Mouse (Mus musculus) midbrain, embryonic 14.5 days (tissue): Measurements from ENCODE around the gene Gm3591. TPM values are rescaled to one million over a fixed set of nuclear protein-coding genes. Genes with fewer than 3 reads are reported as not detected.
A peak's percentile ranks its signal among the peaks of the same experiment; 100 is the strongest.
"Not testable (repeated sequence)": the region's sequence is repeated elsewhere in the genome, so short reads cannot be mapped to it uniquely, and the experiment has no call there.

Experiments
- ATAC-seq: fragments of 200-750 bp; cut with Nextera tagmentation; 2 replicates; pipeline ENCODE4 v1.8.0; 2017; ENCODE audit warnings: moderate number of reproducible peaks, moderate library complexity; ENCODE audit not compliant: low FRiP score, low TSS enrichment
- DNase-seq: peaks from one replicate; pipeline ENCODE4 v3.0.0-alpha.2; 2015
- H3K27ac ChIP-seq: fragments of 300-500 bp; sonication (generic); replicated peaks from 2 replicates; pipeline ENCODE4 v1.5.1; 2014; ENCODE audit warnings: mild to moderate bottlenecking, low read depth, low read length, moderate library complexity
- H3K27me3 ChIP-seq: fragments of 300-500 bp; sonication (generic); 2 replicates; pipeline ENCODE4 v1.6.1; 2014; ENCODE audit warnings: low read length, control low read depth, mixed read lengths; ENCODE audit not compliant: control insufficient read depth, insufficient read depth
- H3K36me3 ChIP-seq: fragments of 300-500 bp; sonication (generic); 2 replicates; pipeline ENCODE4 v1.6.1; 2014; ENCODE audit warnings: low read length, control low read depth; ENCODE audit not compliant: control insufficient read depth, insufficient read depth
- H3K4me1 ChIP-seq: fragments of 300-500 bp; sonication (generic); 2 replicates; pipeline ENCODE4 v1.6.1; 2014; ENCODE audit warnings: mild to moderate bottlenecking, antibody characterized with exemption, low read length, control low read depth; ENCODE audit not compliant: control insufficient read depth, insufficient read depth
- H3K4me2 ChIP-seq: fragments of 300-500 bp; sonication (generic); 2 replicates; pipeline ENCODE4 v1.6.1; 2014; ENCODE audit warnings: mild to moderate bottlenecking, low read length, moderate library complexity
- H3K4me3 ChIP-seq: fragments of 300-500 bp; sonication (generic); replicated peaks from 2 replicates; pipeline ENCODE4 v1.5.1; 2014; ENCODE audit warnings: low read depth, low read length
- H3K9ac ChIP-seq: fragments of 300-500 bp; sonication (generic); replicated peaks from 2 replicates; pipeline ENCODE4 v1.6.1; 2014; ENCODE audit warnings: mild to moderate bottlenecking, low read length, moderate library complexity
- H3K9me3 ChIP-seq: fragments of 300-500 bp; sonication (generic); 2 replicates; pipeline ENCODE4 v1.6.1; 2016; ENCODE audit warnings: low read length, control low read depth, mixed read lengths; ENCODE audit not compliant: control insufficient read depth
- WGBS: fragments of 180-500 bp; shearing (Covaris S2); extraction: QIAGEN DNeasy Blood & Tissue Kit; methylation state at CpG from one replicate; pipeline ENCODE4 v1.1.7; 2014; 5-methylcytosine and 5-hydroxymethylcytosine counted together
- polyA plus RNA-seq: library from polyadenylated mRNA; unstranded; fragments of >200 nt; fragmentation: Nextera tagmentation; extraction: Ambion mirVana; gene quantifications from 2 replicates; pipeline ENCODE4 v1.2.1, GENCODE M21; 2014

Gene Gm3591
- 7.2 and 10.7 TPM in 2 replicates for polyA plus RNA-seq

DNA sequence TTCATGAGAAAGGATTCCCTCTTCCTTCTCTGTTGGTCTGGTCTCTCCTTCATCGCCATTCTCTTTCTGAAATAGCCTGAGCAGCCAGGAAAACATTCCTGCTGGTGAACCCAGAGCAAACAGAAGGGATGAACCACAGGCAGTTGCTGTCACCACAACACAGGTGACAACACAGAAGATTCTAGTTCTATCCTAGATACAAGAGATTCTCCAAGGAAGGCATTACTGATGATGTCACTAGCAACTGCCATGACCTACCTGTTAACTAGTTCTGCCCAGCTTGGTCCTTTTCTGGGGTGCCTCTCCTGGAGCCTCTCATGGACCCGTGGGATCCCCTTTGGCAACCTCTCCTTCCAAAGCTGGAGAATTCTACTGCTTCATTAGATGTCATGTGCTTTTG is at the start of gene Gm3591:
TSS of gene Gm3591 (minus strand) at position 101 of the 400 bp plus-strand sequence.
- not testable (repeated sequence) for H3K4me1 ChIP-seq, H3K9me3 ChIP-seq, H3K4me3 ChIP-seq, H3K36me3 ChIP-seq, ATAC-seq, H3K27ac ChIP-seq, H3K27me3 ChIP-seq, H3K4me2 ChIP-seq, DNase-seq, H3K9ac ChIP-seq
- no CpG with 5 or more reads among the region's 2 CpGs for WGBS

- not testable (repeated sequence) for H3K9ac ChIP-seq, ATAC-seq, H3K4me3 ChIP-seq, H3K27me3 ChIP-seq, DNase-seq, H3K9me3 ChIP-seq, H3K27ac ChIP-seq, H3K4me2 ChIP-seq, H3K36me3 ChIP-seq, H3K4me1 ChIP-seq
- WGBS: no CpG with 5 or more reads among the region's 4 CpGs
Measured at GRCm38 (mm10) chr14:6444511-6444910, 32.2 kb upstream of the Gm3591 start, which contains the start of gene Gm3594. TSS of gene Gm3594 (minus strand) at chr14:6444611.

- ATAC-seq, H3K9me3 ChIP-seq, H3K4me2 ChIP-seq, H3K27me3 ChIP-seq, H3K4me3 ChIP-seq, DNase-seq, H3K4me1 ChIP-seq, H3K27ac ChIP-seq, H3K36me3 ChIP-seq, H3K9ac ChIP-seq: not testable (repeated sequence)
- 92% methylated on average over 2 of the region's 4 CpGs for WGBS
Measured at GRCm38 (mm10) chr14:6440774-6441173, 28.5 kb upstream of the Gm3591 start.

DNA sequence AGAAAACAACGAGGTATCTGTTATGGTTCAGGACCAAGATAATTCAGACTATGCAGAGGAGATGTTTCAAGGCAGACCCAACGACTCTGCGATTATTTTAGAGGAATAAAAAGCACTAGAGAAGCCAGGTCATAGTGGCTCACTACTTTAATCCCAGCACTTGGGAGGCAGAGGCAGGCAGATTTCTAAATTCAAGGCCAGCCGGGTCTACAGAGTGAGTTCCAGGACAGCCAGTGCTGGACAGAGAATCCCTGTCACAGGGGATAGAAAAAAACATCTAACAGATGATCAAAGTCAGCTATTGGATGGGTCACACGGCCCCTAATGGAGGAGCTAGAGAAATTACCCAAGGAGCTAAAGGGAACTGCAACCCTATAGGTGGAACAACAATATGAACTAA is 27.9 kb upstream of the Gm3591 start:
- not testable (repeated sequence) for H3K4me1 ChIP-seq, H3K4me3 ChIP-seq, DNase-seq, H3K27ac ChIP-seq, ATAC-seq, H3K36me3 ChIP-seq, H3K9ac ChIP-seq, H3K9me3 ChIP-seq, H3K27me3 ChIP-seq, H3K4me2 ChIP-seq
- WGBS: 88% methylated on average over 1 of the region's 5 CpGs

- H3K27ac ChIP-seq, H3K36me3 ChIP-seq, ATAC-seq, H3K27me3 ChIP-seq, H3K9me3 ChIP-seq, H3K4me1 ChIP-seq, DNase-seq, H3K4me3 ChIP-seq, H3K4me2 ChIP-seq, H3K9ac ChIP-seq: not testable (repeated sequence)
- 5% methylated on average over 9 of the region's 42 CpGs for WGBS
Measured at GRCm38 (mm10) chr14:6426766-6427165, 14.5 kb upstream of the Gm3591 start.

GRCm38 (mm10) chr14:6426353-6426752 is 14.1 kb upstream of the Gm3591 start:
- 18% methylated on average over 22 of the region's 22 CpGs for WGBS
- H3K36me3 ChIP-seq, H3K9me3 ChIP-seq, ATAC-seq, H3K27me3 ChIP-seq, H3K4me1 ChIP-seq, H3K9ac ChIP-seq, H3K27ac ChIP-seq: not testable (repeated sequence)
- H3K4me2 ChIP-seq: peak overlapping the region; percentile 45
- H3K4me3 ChIP-seq: peak overlapping the region; percentile 28
- DNase-seq: peak; percentile 0

DNA sequence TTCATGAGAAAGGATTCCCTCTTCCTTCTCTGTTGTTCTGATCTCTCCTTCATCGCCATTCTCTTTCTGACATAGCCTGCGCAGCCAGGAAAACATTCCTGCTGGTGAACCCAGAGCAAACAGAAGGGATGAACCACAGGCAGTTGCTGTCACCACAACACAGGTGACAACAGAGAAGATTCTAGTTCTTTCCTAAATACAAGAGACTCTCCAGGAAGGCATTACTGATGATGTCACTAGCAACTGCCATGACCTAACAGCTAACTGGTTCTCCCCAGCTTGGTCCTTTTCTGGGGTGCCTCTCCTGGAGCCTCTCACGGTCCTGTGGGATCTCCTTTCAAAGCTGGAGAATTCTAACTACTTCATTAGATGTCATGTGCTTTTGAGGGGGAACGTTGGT is 22.1 kb downstream of the Gm3591 start, which contains the start of gene Gm16440:
TSS of gene Gm16440 (minus strand) at position 101 of the 400 bp plus-strand sequence.
- H3K4me2 ChIP-seq, H3K4me3 ChIP-seq: not testable (repeated sequence)
- WGBS: 86% methylated on average over 2 of the region's 4 CpGs

More for the DNA sequence above, 22.1 kb downstream of the Gm3591 start, which contains the start of gene Gm16440:
- H3K27me3 ChIP-seq, H3K4me1 ChIP-seq, H3K27ac ChIP-seq, H3K9me3 ChIP-seq, DNase-seq, H3K36me3 ChIP-seq, H3K9ac ChIP-seq, ATAC-seq: not testable (repeated sequence)

Other genes starting within 250 kb of the Gm3591 start
- not detected in 2 replicates for gene Gm21560, start 193.2 kb downstream of the Gm3591 start, polyA plus RNA-seq
- 8.0 and 8.8 TPM in 2 replicates for gene Gm3411, start 125.2 kb downstream of the Gm3591 start, polyA plus RNA-seq
- gene Gm21103, start 107.6 kb downstream of the Gm3591 start, polyA plus RNA-seq: not detected in 2 replicates
- gene Gm3618, start 68.8 kb downstream of the Gm3591 start, polyA plus RNA-seq: not detected in 2 replicates
- not detected in 2 replicates for gene Gm16440, start 22.2 kb downstream of the Gm3591 start, polyA plus RNA-seq
- not detected in 2 replicates for gene Gm3594, start 32.1 kb upstream of the Gm3591 start, polyA plus RNA-seq
- not detected in 2 replicates for gene Gm8356, start 124.8 kb upstream of the Gm3591 start, polyA plus RNA-seq
- 0.97 and 1.4 TPM in 2 replicates for gene Gm3629, start 178.1 kb upstream of the Gm3591 start, polyA plus RNA-seq
- gene Gm3460, start 209.9 kb upstream of the Gm3591 start, polyA plus RNA-seq: 0.43 TPM in 1 of 2 replicates, not detected in the other